Mouse (Mus musculus) lung, embryonic 14.5 days (tissue): ENCODE measurements at regions not wholly inside any gene's neighbourhood (a gene's known extent, or its start where the extent isn't known, plus 50 kb on each side); places are given as distances from the start of the nearest gene placed in this dataset.

ENCODE experiments used
- ATAC-seq: fragments of 200-750 bp; cut with Nextera tagmentation; 2 replicates; pipeline ENCODE4 v1.8.0; 2017; ENCODE audit warnings: mild to moderate bottlenecking, moderate TSS enrichment, moderate library complexity; ENCODE audit not compliant: insufficient read depth
- DNase-seq: peaks from one replicate; pipeline ENCODE4 v3.0.0-alpha.2; 2015
- H3K27ac ChIP-seq: fragments of 300-500 bp; sonication (generic); 2 replicates; pipeline ENCODE4 v1.5.1; 2014; ENCODE audit warnings: low read depth, mild to moderate bottlenecking, moderate library complexity
- H3K27me3 ChIP-seq: fragments of 300-500 bp; sonication (generic); 2 replicates; pipeline ENCODE4 v1.6.1; 2014; ENCODE audit warnings: low read length, control low read depth; ENCODE audit not compliant: insufficient read depth
- H3K36me3 ChIP-seq: fragments of 300-500 bp; sonication (generic); 2 replicates; pipeline ENCODE4 v1.6.1; 2014; ENCODE audit warnings: control low read depth; ENCODE audit not compliant: insufficient read depth
- H3K4me1 ChIP-seq: fragments of 300-500 bp; sonication (generic); 2 replicates; pipeline ENCODE4 v1.6.1; 2014; ENCODE audit warnings: antibody characterized with exemption, control low read depth; ENCODE audit not compliant: insufficient read depth
- H3K4me2 ChIP-seq: fragments of 300-500 bp; sonication (generic); 2 replicates; pipeline ENCODE4 v1.6.1; 2014; ENCODE audit warnings: mild to moderate bottlenecking
- H3K4me3 ChIP-seq: fragments of 300-500 bp; sonication (generic); 2 replicates; pipeline ENCODE4 v1.5.1; 2014; ENCODE audit warnings: low read depth, low read length
- H3K9ac ChIP-seq: fragments of 300-500 bp; sonication (generic); 2 replicates; pipeline ENCODE4 v1.6.1; 2014
- H3K9me3 ChIP-seq: fragments of 300-500 bp; sonication (generic); 2 replicates; pipeline ENCODE4 v1.6.1; 2016; ENCODE audit warnings: low read depth, low read length, control low read depth
- CTCF ChIP-seq: IDR thresholded peaks from 2 replicates; pipeline ENCODE4 v1.5.1; 2016; ENCODE audit warnings: antibody characterized with exemption, low read depth
- WGBS: fragments of 180-500 bp; shearing (Covaris S2); extraction: QIAGEN DNeasy Blood & Tissue Kit; methylation state at CpG from one replicate; pipeline ENCODE4 v1.1.7; 2014; 5-methylcytosine and 5-hydroxymethylcytosine counted together

GRCm38 (mm10) chr6:50961592-50961991 is 307.4 kb upstream of the Npvf start:
- no peak overlapping the region for H3K9ac ChIP-seq
- no peak for ATAC-seq
- H3K9me3 ChIP-seq, result no peaks in the 10 kb centered on the region
- no peak for TF ChIP-seq CTCF
- H3K27me3 ChIP-seq, result no peaks in the 10 kb centered on the region
- no peaks in the 10 kb centered on the region for H3K36me3 ChIP-seq
- H3K27ac ChIP-seq, result no peak overlapping the region
- H3K4me3 ChIP-seq, result no peak overlapping the region
- DNase-seq, result no peak
- H3K4me2 ChIP-seq, result no peak overlapping the region
- H3K4me1 ChIP-seq, result no peaks in the 10 kb centered on the region
- 69% methylated on average over 6 of the region's 6 CpGs for WGBS

- peaks cover 15% of the 10 kb centered on the region; the same call in 1 of the 2 replicates for H3K4me1 ChIP-seq
- DNase-seq, result no peak
- no peak overlapping the region for H3K4me3 ChIP-seq
- TF ChIP-seq CTCF, result no peak
- no peak overlapping the region for H3K4me2 ChIP-seq
- 82% methylated on average over 5 of the region's 5 CpGs for WGBS
- no peak for ATAC-seq
- no peaks in the 10 kb centered on the region for H3K9me3 ChIP-seq
- no peaks in the 10 kb centered on the region for H3K27me3 ChIP-seq
- no peak overlapping the region for H3K9ac ChIP-seq
- H3K36me3 ChIP-seq, result no peaks in the 10 kb centered on the region
- no peak overlapping the region for H3K27ac ChIP-seq
Observed at GRCm38 (mm10) chr6:50968546-50968945, 314.3 kb upstream of the Npvf start.

GRCm38 (mm10) chr6:50969341-50969740 is 315.1 kb upstream of the Npvf start:
- peak; percentile 28; the same call in 1 of the 2 replicates for ATAC-seq
- no peak for TF ChIP-seq CTCF

GRCm38 (mm10) chr6:50969997-50970396 is 315.8 kb upstream of the Npvf start:
- H3K9me3 ChIP-seq, result no peaks in the 10 kb centered on the region
- H3K36me3 ChIP-seq, result no peaks in the 10 kb centered on the region
- no peaks in the 10 kb centered on the region for H3K27me3 ChIP-seq
- peaks cover 15% of the 10 kb centered on the region; the same call in 1 of the 2 replicates for H3K4me1 ChIP-seq
- H3K9ac ChIP-seq, result no peak overlapping the region
- WGBS, result 57% methylated on average over 7 of the region's 7 CpGs
- no peak for TF ChIP-seq CTCF
- DNase-seq (no peak), ATAC-seq (no peak)
- peak overlapping the region; percentile 9; the same call in 1 of the 2 replicates for H3K27ac ChIP-seq
- H3K4me3 ChIP-seq, result no peak overlapping the region
- no peak overlapping the region for H3K4me2 ChIP-seq

More at GRCm38 (mm10) chr6:50969341-50969740, 315.1 kb upstream of the Npvf start:
- Histone ChIP-seq H3K4me1 (peaks cover 15% of the 10 kb centered on the region; the same call in 1 of the 2 replicates), H3K9me3 (no peaks in the 10 kb centered on the region), H3K36me3 (no peaks in the 10 kb centered on the region), H3K27me3 (no peaks in the 10 kb centered on the region), H3K27ac (no peak overlapping the region), H3K4me3 (no peak overlapping the region), H3K4me2 (no peak overlapping the region), H3K9ac (no peak overlapping the region)
- WGBS, result 31% methylated on average over 6 of the region's 6 CpGs
- DNase-seq, result no peak

- DNase-seq (no peak), ATAC-seq (no peak)
- Histone ChIP-seq H3K9ac (no peak overlapping the region), H3K4me3 (no peak overlapping the region), H3K9me3 (no peaks in the 10 kb centered on the region), H3K27ac (no peak overlapping the region), H3K4me1 (peaks cover 15% of the 10 kb centered on the region; the same call in 1 of the 2 replicates), H3K36me3 (no peaks in the 10 kb centered on the region), H3K27me3 (no peaks in the 10 kb centered on the region), H3K4me2 (no peak overlapping the region)
- 84% methylated on average over 8 of the region's 8 CpGs for WGBS
- no peak for TF ChIP-seq CTCF
Observed at GRCm38 (mm10) chr6:50970770-50971169, 316.5 kb upstream of the Npvf start.

- 69% methylated on average over 4 of the region's 4 CpGs for WGBS
- no peak for TF ChIP-seq CTCF
- Histone ChIP-seq H3K4me1 (peaks cover 19% of the 10 kb centered on the region; the same call in 1 of the 2 replicates), H3K4me3 (no peak overlapping the region), H3K36me3 (no peaks in the 10 kb centered on the region), H3K9ac (no peak overlapping the region), H3K9me3 (no peaks in the 10 kb centered on the region), H3K27ac (no peak overlapping the region), H3K4me2 (no peak overlapping the region), H3K27me3 (no peaks in the 10 kb centered on the region)
- ATAC-seq (no peak), DNase-seq (no peak)
Observed at GRCm38 (mm10) chr6:50972268-50972667, 318.0 kb upstream of the Npvf start.

- DNase-seq, result no peak
- no peak overlapping the region for H3K9ac ChIP-seq
- peaks cover 22% of the 10 kb centered on the region for H3K4me1 ChIP-seq
- H3K4me3 ChIP-seq, result no peak overlapping the region
- H3K36me3 ChIP-seq, result no peaks in the 10 kb centered on the region
- WGBS, result 58% methylated on average over 2 of the region's 2 CpGs
- no peak overlapping the region for H3K27ac ChIP-seq
- H3K9me3 ChIP-seq, result no peaks in the 10 kb centered on the region
- ATAC-seq, result no peak
- H3K4me2 ChIP-seq, result no peak overlapping the region
- TF ChIP-seq CTCF, result no peak
- H3K27me3 ChIP-seq, result no peaks in the 10 kb centered on the region
Observed at GRCm38 (mm10) chr6:50973231-50973654, 319.0 kb upstream of the Npvf start.

GRCm38 (mm10) chr6:50973815-50974214 is 319.6 kb upstream of the Npvf start:
- no peak for DNase-seq
- Histone ChIP-seq H3K4me1 (peaks cover 22% of the 10 kb centered on the region), H3K27me3 (no peaks in the 10 kb centered on the region), H3K4me2 (no peak overlapping the region), H3K27ac (no peak overlapping the region), H3K4me3 (no peak overlapping the region), H3K9me3 (no peaks in the 10 kb centered on the region), H3K36me3 (no peaks in the 10 kb centered on the region), H3K9ac (no peak overlapping the region)
- no peak for ATAC-seq
- TF ChIP-seq CTCF, result no peak
